Mouse (Mus musculus): ENCODE measurements around the gene Ppig.
"Not testable (repeated sequence)": the region's sequence is repeated elsewhere in the genome, so short reads cannot be mapped to it uniquely, and the experiment has no call there.

Ppig gene

GRCm38 (mm10) chr2:69722273-69722649, at the start of gene Ppig:
Gene Ppig, plus strand, starts transcription at chr2:69722545.
- no peak for DNase-seq (ENCODE audit: low read depth, low spot score)

GRCm38 (mm10) chr2:69673723-69674122, 48.6 kb upstream of the Ppig start:
- peak; percentile 7 for DNase-seq (ENCODE audit: low read depth, low spot score)

DNA sequence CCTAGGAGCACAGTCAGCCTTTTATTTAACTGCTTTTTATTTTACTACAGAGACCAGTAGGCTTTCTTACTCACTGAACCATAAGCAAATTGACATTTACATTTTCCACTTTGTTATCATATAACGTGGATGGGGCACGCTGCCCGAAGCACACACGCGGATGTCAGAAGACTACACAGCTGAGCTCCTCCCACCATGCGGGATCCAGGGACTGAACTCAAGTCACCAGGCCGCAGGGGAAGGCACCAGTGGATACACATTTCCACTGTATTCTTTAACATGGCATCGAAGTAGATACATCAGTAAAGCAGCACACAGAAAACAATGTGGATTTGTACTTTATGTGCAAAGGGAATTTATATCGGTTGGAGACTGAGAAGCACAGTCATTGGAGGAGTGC, 47.1 kb upstream of the Ppig start:
- DNase-seq (ENCODE audit: low read depth, low spot score) = no peak

DNA sequence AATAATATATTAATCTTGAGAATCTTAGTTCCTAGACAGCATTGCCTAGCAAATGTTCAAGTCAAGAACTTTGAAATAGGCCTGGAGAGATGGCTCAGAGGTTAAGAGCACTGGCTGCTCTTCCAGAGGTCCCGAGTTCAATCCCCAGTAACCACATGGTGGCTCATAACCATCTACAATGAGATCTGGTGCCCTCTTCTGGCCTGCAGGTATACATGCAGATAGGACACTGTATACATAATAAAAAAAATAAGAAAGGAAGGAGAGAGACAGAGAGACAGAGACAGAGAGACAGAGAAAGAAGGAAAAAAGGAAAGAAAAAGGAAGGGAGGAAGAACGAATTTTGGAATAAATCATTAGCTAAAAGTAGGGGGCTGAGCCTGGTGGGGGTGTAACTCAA, 45.6 kb upstream of the Ppig start:
- no peak for DNase-seq (ENCODE audit: low read depth, low spot score)

DNA sequence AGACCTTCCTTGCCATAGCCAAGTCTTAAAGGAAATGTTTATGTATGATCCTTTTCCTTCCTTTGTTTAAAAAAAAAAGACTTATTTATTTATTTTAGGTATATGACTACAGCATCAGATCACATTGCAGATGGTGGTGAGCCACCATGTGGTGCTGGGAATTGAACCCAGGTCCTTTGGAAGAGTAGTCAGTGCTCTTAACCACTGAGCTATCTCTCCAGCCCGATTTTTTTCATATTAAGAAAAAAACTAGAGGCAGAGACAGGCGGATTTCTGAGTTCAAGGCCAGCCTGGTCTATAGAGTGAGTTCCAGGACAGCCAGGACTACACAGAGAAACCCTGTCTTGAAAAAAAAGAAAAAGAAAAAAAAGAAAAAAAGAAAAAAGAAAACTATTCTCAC, 45.1 kb upstream of the Ppig start:
- DNase-seq (ENCODE audit: low read depth, low spot score) = not testable (repeated sequence)

GRCm38 (mm10) chr2:69679990-69680389, 42.4 kb upstream of the Ppig start:
- DNase-seq (ENCODE audit: low read depth, low spot score) = no peak

- DNase-seq (ENCODE audit: low read depth, low spot score) = no peak
Measured at GRCm38 (mm10) chr2:69681931-69682330, 40.4 kb upstream of the Ppig start.

DNA sequence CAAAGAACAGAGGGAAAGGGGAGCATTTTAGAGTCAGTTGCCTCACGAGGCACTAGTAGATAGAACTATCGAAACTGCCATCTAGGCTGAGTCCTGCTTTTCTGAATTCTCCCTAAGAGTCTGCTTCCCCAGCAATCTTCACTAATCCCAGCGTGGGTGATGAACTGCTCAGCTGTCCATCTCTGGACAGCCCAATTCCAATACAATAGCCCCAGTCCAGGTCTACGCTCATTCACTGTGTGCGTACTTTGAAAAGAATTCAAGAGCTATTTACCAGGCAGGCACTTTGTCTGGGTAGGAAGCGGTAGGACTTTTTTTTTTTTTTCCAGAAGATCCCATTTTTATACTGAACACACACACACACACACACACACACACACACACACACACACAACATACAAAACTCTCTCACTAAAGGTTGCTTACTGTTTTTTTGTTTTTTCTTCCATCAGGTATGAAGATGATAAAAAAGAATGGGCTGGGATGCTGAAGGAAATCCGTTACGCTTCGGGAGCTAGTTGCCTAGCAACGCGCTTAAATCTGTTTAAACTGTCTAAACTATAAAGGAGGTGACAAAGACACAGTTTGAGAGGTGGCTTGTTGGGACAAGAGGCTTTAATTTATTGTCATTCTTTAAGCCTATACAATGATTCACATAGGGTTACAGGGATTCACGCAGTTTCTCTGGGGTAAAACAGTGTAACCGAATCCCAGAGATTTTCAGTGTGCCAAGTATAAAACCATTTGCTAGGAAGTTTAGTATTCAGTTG, 39.1 kb upstream of the Ppig start:
- peak; percentile 60 for DNase-seq (ENCODE audit: low read depth, low spot score)

- no peak for DNase-seq (ENCODE audit: low read depth, low spot score)
Measured at GRCm38 (mm10) chr2:69684488-69684887, 37.9 kb upstream of the Ppig start.

GRCm38 (mm10) chr2:69690214-69690613, 32.1 kb upstream of the Ppig start:
- peak; percentile 38 for DNase-seq (ENCODE audit: low read depth, low spot score)

GRCm38 (mm10) chr2:69690843-69691242, 31.5 kb upstream of the Ppig start:
- DNase-seq (ENCODE audit: low read depth, low spot score) = no peak

- DNase-seq (ENCODE audit: low read depth, low spot score) = no peak
Measured at GRCm38 (mm10) chr2:69693501-69693900, 28.8 kb upstream of the Ppig start.

DNA sequence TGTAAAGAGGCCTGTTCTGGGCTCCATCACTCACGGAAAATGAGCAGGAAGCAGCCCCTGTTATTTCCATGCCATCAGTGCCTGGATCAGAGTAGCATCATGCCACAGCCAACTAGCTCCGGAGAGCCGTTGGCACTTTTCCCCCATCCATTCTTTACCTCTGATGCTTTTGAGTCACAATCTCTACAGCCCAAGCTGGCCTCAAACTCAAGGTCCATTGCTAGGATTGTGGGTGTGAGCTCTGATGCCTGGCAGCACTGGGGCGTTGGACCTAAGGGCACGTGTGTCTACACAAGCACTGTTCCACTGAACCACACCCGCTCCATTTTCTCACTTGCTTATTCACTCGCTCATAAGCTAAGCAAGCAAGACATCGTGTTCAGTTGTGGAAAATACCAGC, 21.9 kb upstream of the Ppig start:
- DNase-seq (ENCODE audit: low read depth, low spot score) = no peak

- peak; percentile 80 for DNase-seq (ENCODE audit: low read depth, low spot score)
Measured at GRCm38 (mm10) chr2:69712171-69712570, 10.2 kb upstream of the Ppig start.

- peak; percentile 98 for DNase-seq (ENCODE audit: low read depth, low spot score)
Measured at GRCm38 (mm10) chr2:69712981-69713625, 9.2 kb upstream of the Ppig start, which contains the start of gene Fastkd1. Gene Fastkd1, minus strand, starts transcription at chr2:69713516.

DNA sequence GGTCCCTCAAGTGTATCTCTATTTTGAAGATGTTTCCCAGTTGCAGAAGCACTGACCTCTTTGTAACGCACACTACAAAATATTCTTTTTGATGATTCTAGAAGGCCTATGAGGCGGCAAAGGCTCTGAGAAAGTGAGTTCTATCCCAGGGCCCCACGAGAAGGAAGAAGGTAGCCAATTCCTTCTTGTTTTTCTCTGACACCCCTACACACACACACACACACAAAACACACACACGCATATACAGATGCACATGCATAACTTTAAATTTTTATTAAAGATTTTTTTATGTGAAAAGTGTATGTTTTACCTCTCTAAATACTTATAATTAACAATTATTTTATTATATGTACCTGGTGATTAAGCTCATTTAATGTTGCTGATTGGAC, 8.7 kb upstream of the Ppig start:
- DNase-seq (ENCODE audit: low read depth, low spot score) = no peak

DNA sequence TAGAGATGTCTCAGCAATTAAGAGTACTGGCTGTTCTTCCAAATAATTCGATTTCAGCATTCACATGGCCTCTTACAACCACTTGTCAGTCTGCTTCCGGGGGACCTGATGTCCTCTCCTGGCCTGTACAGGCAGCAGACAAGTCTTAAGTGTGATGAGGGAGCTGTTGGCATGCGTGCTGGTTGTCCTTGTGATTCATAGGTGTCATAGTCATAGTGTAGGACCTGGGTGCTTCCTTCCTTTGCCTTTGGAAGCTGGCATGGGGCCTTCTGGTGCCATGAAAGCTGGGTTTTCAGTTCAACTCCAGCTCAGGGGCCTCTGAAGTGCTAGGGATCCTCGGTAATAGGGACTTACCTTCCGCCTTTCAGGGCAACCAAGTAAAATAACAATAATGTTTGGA, 8.2 kb upstream of the Ppig start:
- DNase-seq (ENCODE audit: low read depth, low spot score) = no peak

GRCm38 (mm10) chr2:69716483-69716882, 5.9 kb upstream of the Ppig start:
- no peak for DNase-seq (ENCODE audit: low read depth, low spot score)

DNA sequence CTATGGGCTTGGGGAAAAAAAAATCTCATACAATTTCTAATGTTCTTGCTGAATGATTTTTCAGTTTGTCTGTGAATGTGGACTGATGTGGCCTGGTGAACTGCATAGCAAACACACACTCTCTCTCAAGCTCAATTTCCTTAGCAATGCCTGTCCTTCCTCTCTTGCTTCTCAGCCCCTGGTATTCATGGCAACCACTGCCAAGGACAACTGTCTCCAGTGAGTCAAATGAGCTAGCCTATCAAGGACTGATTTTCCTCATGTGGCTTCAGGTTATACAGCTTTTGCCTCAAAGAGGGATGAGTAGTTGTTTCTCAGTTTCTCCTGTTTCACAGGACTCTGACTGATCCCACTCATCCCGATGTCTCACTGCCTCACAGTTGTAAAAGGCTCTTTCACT, 3.2 kb upstream of the Ppig start:
- peak; percentile 29 for DNase-seq (ENCODE audit: low read depth, low spot score)

DNA sequence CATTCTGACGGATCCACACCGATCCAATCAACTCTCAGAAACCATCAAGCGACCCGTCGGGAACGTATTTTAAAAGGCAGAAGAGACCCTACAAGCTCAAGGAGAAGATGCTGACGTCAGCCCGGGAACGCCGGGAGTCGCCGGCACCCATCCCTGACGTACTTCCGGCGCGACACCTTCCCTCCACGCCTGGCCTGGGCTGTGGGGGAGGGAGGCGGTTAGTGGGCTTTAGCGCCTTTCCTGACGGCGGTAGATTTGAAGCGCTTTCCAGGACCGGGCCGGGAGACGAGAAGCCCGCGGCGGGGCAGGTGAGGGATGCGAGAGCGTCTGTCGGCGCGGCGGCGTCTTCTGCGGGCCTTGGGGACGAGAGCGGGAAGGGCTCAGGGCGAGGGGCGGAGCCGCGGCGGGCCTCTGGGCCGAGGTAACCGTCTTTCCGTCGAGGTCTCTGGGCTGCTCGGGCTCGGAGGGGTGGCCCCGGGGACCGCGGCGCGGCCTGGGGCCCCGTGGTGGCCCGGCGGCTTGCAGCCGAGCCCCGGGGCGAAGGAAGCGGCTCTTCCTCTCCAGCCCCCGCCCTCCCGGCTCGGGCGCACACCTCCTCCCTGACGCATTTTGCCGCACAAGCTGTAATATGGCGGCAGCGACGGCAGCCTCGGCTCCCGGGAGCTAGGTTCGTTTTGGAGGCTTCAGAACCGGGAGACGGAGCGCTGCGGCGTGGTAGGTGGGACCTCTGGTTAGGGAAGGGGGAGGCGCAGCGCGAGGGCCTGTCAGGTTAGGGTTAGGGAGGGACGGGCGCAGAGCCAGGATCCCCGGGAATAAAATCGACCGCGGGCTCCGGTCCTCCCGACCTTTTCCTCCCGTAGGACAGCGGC, 539 bp downstream of the Ppig start:
- DNase-seq (ENCODE audit: low read depth, low spot score) = peak; percentile 98

DNA sequence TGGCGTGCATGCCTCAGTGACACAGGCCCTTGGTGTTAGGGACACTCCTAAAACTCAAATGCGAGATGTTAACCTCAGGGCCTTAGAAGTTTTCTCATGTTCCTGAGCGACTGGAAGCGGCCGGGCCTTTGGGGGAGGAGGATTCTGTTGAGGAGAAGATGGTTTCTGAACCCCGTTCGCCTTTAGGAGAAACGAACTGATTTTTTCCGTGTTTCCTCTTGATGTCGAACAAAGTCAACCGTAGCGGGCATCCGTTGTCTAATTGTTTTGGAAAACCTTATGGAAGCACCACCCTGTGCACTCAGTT, 1.1 kb downstream of the Ppig start:
- DNase-seq (ENCODE audit: low read depth, low spot score) = no peak

DNA sequence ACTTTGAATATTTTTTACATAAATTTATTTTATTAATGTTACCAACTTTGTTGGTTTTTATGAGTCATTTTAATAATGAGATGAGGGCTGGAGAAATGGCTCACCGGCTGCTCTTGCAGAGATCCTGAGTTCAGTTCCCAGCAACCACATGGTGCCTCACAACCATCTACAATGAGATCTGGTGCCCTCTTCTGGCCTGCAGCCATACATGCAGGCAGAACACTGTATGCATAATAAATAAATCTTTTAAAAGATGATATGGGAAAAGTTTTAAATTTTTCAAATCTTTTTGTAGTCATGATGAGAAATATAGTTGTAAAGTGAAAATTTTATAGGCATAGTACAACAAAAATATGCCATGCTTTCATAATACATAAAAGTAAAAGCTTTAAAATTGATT, 22.7 kb downstream of the Ppig start:
- DNase-seq (ENCODE audit: low read depth, low spot score) = no peak

GRCm38 (mm10) chr2:69760980-69761379, 38.6 kb downstream of the Ppig start:
- no peak for DNase-seq (ENCODE audit: low read depth, low spot score)

All from brain, adult 2 months (tissue).